Mouse (Mus musculus) CH12.LX (cell line): ENCODE results near the gene Uhrf1bp1l. TPM values are rescaled to one million over a fixed set of nuclear protein-coding genes. Genes with fewer than 3 reads are reported as not detected.

Experiments
- DNase-seq: peaks from one replicate; pipeline ENCODE4 v3.0.0-alpha.2; 2013; ENCODE audit errors: extremely low read depth
- H3K27ac ChIP-seq: 2 replicates; pipeline ENCODE4 v1.5.1; 2012; ENCODE audit warnings: low read depth, mild to moderate bottlenecking, control low read depth, moderate library complexity; ENCODE audit not compliant: insufficient read depth
- H3K27me3 ChIP-seq: replicated peaks from 2 replicates; pipeline ENCODE3; 2012; ENCODE audit warnings: inconsistent platforms
- H3K36me3 ChIP-seq, 2 experiments: replicated peaks in 1 of 2; 2 replicates each; pipeline versions ENCODE3 to v1.6.1; 2012; ENCODE audit warnings: inconsistent platforms in 1 of 2, low read length in 1 of 2, mild to moderate bottlenecking in 1 of 2, mixed read lengths in 1 of 2, moderate library complexity in 1 of 2; ENCODE audit not compliant: control insufficient read depth in 1 of 2, insufficient read depth in 1 of 2
- H3K4me1 ChIP-seq, 2 experiments: 2 replicates each; pipeline ENCODE4 v1.6.1; 2012; ENCODE audit warnings: inconsistent platforms in 1 of 2, moderate library complexity in 1 of 2; ENCODE audit not compliant: insufficient read depth in 2 of 2, control insufficient read depth in 1 of 2
- H3K4me2 ChIP-seq: 2 replicates; pipeline ENCODE4 v1.6.1; 2012; ENCODE audit warnings: low read depth, mild to moderate bottlenecking, control low read depth; ENCODE audit not compliant: poor library complexity, insufficient read depth, severe bottlenecking
- H3K4me3 ChIP-seq, 3 experiments: fragments of 150-350 bp in 1 of 3; sonication (generic) in 1 of 3; replicated peaks in 1 of 3; 2 replicates each; pipeline versions ENCODE3 to v1.5.1; 2011 to 2012; ENCODE audit warnings: low read depth in 2 of 3, low read length in 2 of 3, mild to moderate bottlenecking in 2 of 3, moderate library complexity in 2 of 3, control low read depth in 1 of 3, improper control_type of control experiment in 1 of 3, inconsistent platforms in 1 of 3, mixed read lengths in 1 of 3; ENCODE audit not compliant: poor library complexity in 1 of 3
- H3K79me2 ChIP-seq: replicated peaks from 2 replicates; pipeline ENCODE4 v1.6.1; 2012; ENCODE audit warnings: mild to moderate bottlenecking, moderate library complexity; ENCODE audit not compliant: control insufficient read depth, poor library complexity, insufficient read depth, severe bottlenecking; ENCODE audit errors: extremely low read depth
- H3K9ac ChIP-seq: 2 replicates; pipeline ENCODE4 v1.6.1; 2012; ENCODE audit warnings: low read depth, mild to moderate bottlenecking, control low read depth, moderate library complexity; ENCODE audit not compliant: insufficient read depth
- H3K9me3 ChIP-seq: replicated peaks from 2 replicates; pipeline ENCODE3; 2012; ENCODE audit warnings: low read length, inconsistent platforms, mixed read lengths
- CTCF ChIP-seq, 2 experiments: IDR thresholded peaks in 1 of 2; conservative IDR thresholded peaks in 1 of 2; 2 replicates each; pipeline ENCODE4 v1.5.1; 2011 to 2012; ENCODE audit warnings: low read depth in 2 of 2, low read length in 2 of 2, improper control_type of control experiment in 1 of 2, inconsistent platforms in 1 of 2, mild to moderate bottlenecking in 1 of 2, moderate library complexity in 1 of 2
- E2F4 ChIP-seq: IDR thresholded peaks from 2 replicates; pipeline ENCODE4 v1.6.1; 2011; ENCODE audit warnings: low read depth, low read length, improper control_type of control experiment; ENCODE audit not compliant: insufficient replicate concordance
- EP300 ChIP-seq: IDR thresholded peaks from 2 replicates; pipeline ENCODE4 v1.6.1; 2011; ENCODE audit warnings: low read length, improper control_type of control experiment
- ETS1 ChIP-seq: conservative IDR thresholded peaks from 2 replicates; pipeline ENCODE4 v1.6.1; 2012; ENCODE audit warnings: low read depth, mild to moderate bottlenecking, inconsistent platforms, low read length, improper control_type of control experiment, moderate library complexity
- GABPA ChIP-seq: IDR thresholded peaks from 2 replicates; pipeline ENCODE4 v1.6.1; 2012; ENCODE audit warnings: low read depth, low read length, improper control_type of control experiment, inconsistent platforms; ENCODE audit not compliant: insufficient replicate concordance
- HCFC1 ChIP-seq: IDR thresholded peaks from 2 replicates; pipeline ENCODE4 v1.6.1; 2012; ENCODE audit warnings: low read depth, mild to moderate bottlenecking, inconsistent platforms, low read length, improper control_type of control experiment
- IRF4 ChIP-seq: IDR thresholded peaks from 2 replicates; pipeline ENCODE4 v1.6.1; 2014; ENCODE audit warnings: low read depth, mild to moderate bottlenecking, inconsistent platforms, low read length, improper control_type of control experiment
- JUN ChIP-seq: IDR thresholded peaks from 2 replicates; pipeline ENCODE4 v1.6.1; 2011; ENCODE audit warnings: low read depth, mild to moderate bottlenecking, low read length, improper control_type of control experiment, moderate library complexity; ENCODE audit not compliant: insufficient read depth
- JUND ChIP-seq: conservative IDR thresholded peaks from 2 replicates; pipeline ENCODE4 v1.6.1; 2011; ENCODE audit warnings: low read depth, low read length, improper control_type of control experiment
- KAT2A ChIP-seq: IDR thresholded peaks from 2 replicates; pipeline ENCODE4 v1.6.1; 2012; ENCODE audit warnings: low read length, improper control_type of control experiment, inconsistent platforms; ENCODE audit not compliant: insufficient replicate concordance
- MAX ChIP-seq: IDR thresholded peaks from 2 replicates; pipeline ENCODE4 v1.6.1; 2011; ENCODE audit warnings: low read length, improper control_type of control experiment
- MYC ChIP-seq: IDR thresholded peaks from 2 replicates; pipeline ENCODE4 v1.6.1; 2011; ENCODE audit warnings: low read depth, mild to moderate bottlenecking, improper control_type of control experiment, low read length
- NELFE ChIP-seq: IDR thresholded peaks from 2 replicates; pipeline ENCODE4 v1.6.1; 2011; ENCODE audit warnings: low read depth, low read length, improper control_type of control experiment
- NRF1 ChIP-seq: IDR thresholded peaks from 2 replicates; pipeline ENCODE4 v1.6.1; 2014; ENCODE audit warnings: low read depth, mild to moderate bottlenecking, inconsistent platforms, low read length, improper control_type of control experiment, moderate library complexity
- POLR2AphosphoS2 ChIP-seq: IDR thresholded peaks from 2 replicates; pipeline ENCODE4 v1.6.1; 2011; ENCODE audit warnings: low read depth, low read length, improper control_type of control experiment
- RAD21 ChIP-seq: IDR thresholded peaks from 2 replicates; pipeline ENCODE4 v1.6.1; 2011; ENCODE audit warnings: low read depth, mild to moderate bottlenecking, low read length, improper control_type of control experiment, moderate library complexity
- RCOR1 ChIP-seq: conservative IDR thresholded peaks from 2 replicates; pipeline ENCODE4 v1.6.1; 2012; ENCODE audit warnings: low read depth, mild to moderate bottlenecking, inconsistent platforms, low read length, improper control_type of control experiment
- SMC3 ChIP-seq: IDR thresholded peaks from 2 replicates; pipeline ENCODE4 v1.6.1; 2011; ENCODE audit warnings: low read depth, low read length, improper control_type of control experiment
- TBP ChIP-seq: conservative IDR thresholded peaks from 2 replicates; pipeline ENCODE4 v1.6.1; 2011; ENCODE audit warnings: low read depth, low read length, improper control_type of control experiment
- TCF12 ChIP-seq: IDR thresholded peaks from 2 replicates; pipeline ENCODE4 v1.6.1; 2014; ENCODE audit warnings: low read depth, mild to moderate bottlenecking, inconsistent platforms, low read length, improper control_type of control experiment
- ZC3H11A ChIP-seq: IDR thresholded peaks from 2 replicates; pipeline ENCODE4 v1.6.1; 2012; ENCODE audit warnings: low read depth, mild to moderate bottlenecking, inconsistent platforms, low read length, improper control_type of control experiment
- ZMIZ1 ChIP-seq: IDR thresholded peaks from 2 replicates; pipeline ENCODE4 v1.6.1; 2012; ENCODE audit warnings: low read depth, mild to moderate bottlenecking, inconsistent platforms, low read length, improper control_type of control experiment
- ZNF384 ChIP-seq: IDR thresholded peaks from 2 replicates; pipeline ENCODE4 v1.6.1; 2012; ENCODE audit warnings: low read depth, low read length, improper control_type of control experiment, inconsistent platforms
- dilution Hi-C: fragments of 300-500 bp; cut with MboI; formaldehyde crosslinking; loops from 2 replicates; pipeline ENCODE4 v1.14.3; 2020; ENCODE audit warnings: low sequenced_read_pairs; ENCODE audit not compliant: extremely low pct_unique_long_range_greater_than_20kb, extremely low pct_ligation_motif_present
- in situ Hi-C: fragments of 300-500 bp; cut with MboI; formaldehyde crosslinking; loops from 3 replicates; pipeline ENCODE4 v1.14.3; 2019; ENCODE audit warnings: low sequenced_read_pairs, low pct_ligation_motif_present, low pct_unique_long_range_greater_than_20kb, mixed read lengths
- polyA plus RNA-seq: library from polyadenylated mRNA; unstranded; fragments of >175 nt; gene quantifications from 2 replicates; pipeline ENCODE4 v1.2.1, GENCODE M21; 2012; ENCODE audit warnings: low read depth; ENCODE audit not compliant: insufficient read length
- total RNA-seq, 2 experiments: library from RNA; depleted of rRNA; stranded (reverse); fragments of 300-350 nt in 1 of 2; fragments of >200 nt in 1 of 2; gene quantifications; 2 replicates each; pipeline ENCODE4 v1.2.3; 2012 to 2014

Uhrf1bp1l gene
- total and polyA plus RNA-seq, 3 experiments = 18.8 to 40.1 (median 27.9) TPM

DNA sequence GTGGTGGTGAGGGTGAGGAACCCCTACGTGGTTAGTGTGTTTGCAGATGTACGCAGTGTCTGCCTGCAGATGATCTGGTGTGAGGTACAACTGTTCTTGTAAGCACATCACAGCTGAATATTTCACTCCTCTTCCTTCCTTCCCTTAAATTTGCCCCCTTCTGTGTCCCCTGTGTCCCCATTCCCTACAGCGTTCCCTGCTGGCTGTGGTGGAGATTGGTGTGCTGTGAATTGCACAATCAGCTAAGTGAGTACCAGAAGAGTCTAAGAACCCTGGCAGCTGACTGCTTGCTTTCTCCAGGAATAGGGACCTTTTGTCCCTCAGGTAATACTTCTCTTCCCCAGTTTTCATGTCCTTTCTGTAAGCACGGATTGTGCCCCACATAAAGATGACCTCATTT, 10.4 kb downstream of the Uhrf1bp1l start:
- in situ Hi-C loops = no loop called here
- TF ChIP-seq IRF4 (no peak), HCFC1 (no peak), MYC (no peak), MAX (no peak), TBP (no peak), ZC3H11A (no peak), EP300 (no peak), NRF1 (no peak), POLR2AphosphoS2 (no peak), JUND (no peak), GABPA (no peak), NELFE (no peak), RCOR1 (no peak), ZMIZ1 (no peak), TCF12 (no peak), KAT2A (no peak)
- TF ChIP-seq, all 38 proteins: peak for 0
- Histone ChIP-seq H3K4me2 (no peak overlapping the region), H3K27me3 (no peaks in the 10 kb centered on the region), H3K4me1 (no peaks in the 10 kb centered on the region), H3K27ac (no peak overlapping the region), H3K79me2 (peaks cover 10% of the 10 kb centered on the region), H3K9me3 (no peaks in the 10 kb centered on the region), H3K36me3 (peaks cover 0 to 26% of the 10 kb centered on the region in 2 experiments), H3K4me3 (no peak overlapping the region), H3K9ac (no peak overlapping the region)
- dilution Hi-C loops = no loop called here
- no peak for DNase-seq

GRCm38 (mm10) chr10:89760772-89761171, 16.0 kb downstream of the Uhrf1bp1l start:
- DNase-seq = no peak
- no peak overlapping the region for H3K4me2 ChIP-seq
- no peaks in the 10 kb centered on the region for H3K9me3 ChIP-seq
- TF ChIP-seq IRF4 (no peak), RAD21 (no peak), NRF1 (no peak), ETS1 (no peak), ZNF384 (no peak), CTCF (conservative IDR thresholded peaks at IDR 0.05 in 1 of 2, IDR thresholded peaks at IDR 0.05 in 1 of 2; ENCODE audit: low read depth in 2 of 2, low read length in 2 of 2) (no peak), GABPA (no peak), SMC3 (no peak), JUN (no peak), E2F4 (no peak)
- no peak overlapping the region for H3K9ac ChIP-seq
- H3K36me3 ChIP-seq = peaks cover 0 to 26% of the 10 kb centered on the region in 2 experiments
- in situ Hi-C loops = no loop called here
- H3K27me3 ChIP-seq = no peaks in the 10 kb centered on the region
- H3K79me2 ChIP-seq = peaks cover 7% of the 10 kb centered on the region
- dilution Hi-C loops = no loop called here
- H3K4me1 ChIP-seq = peaks cover 0 to 24% of the 10 kb centered on the region in 2 experiments; a peak in 2 of 4 replicates
- H3K27ac ChIP-seq = no peak overlapping the region
- no peak overlapping the region for H3K4me3 ChIP-seq
